Mouse (Mus musculus) liver, adult 2 months (tissue): ENCODE results near the gene Clps.

Experiments
- CTCF ChIP-seq: fragments of 200-500 bp; IDR thresholded peaks from 2 replicates; pipeline ENCODE4 v1.5.1; 2011; ENCODE audit warnings: low read depth, low read length, control low read depth
- POLR2A ChIP-seq: fragments of 200-500 bp; IDR thresholded peaks from 2 replicates; pipeline ENCODE4 v1.6.1; 2011; ENCODE audit warnings: low read length, control low read depth; ENCODE audit not compliant: insufficient read depth; ENCODE audit errors: extremely low read depth

DNA sequence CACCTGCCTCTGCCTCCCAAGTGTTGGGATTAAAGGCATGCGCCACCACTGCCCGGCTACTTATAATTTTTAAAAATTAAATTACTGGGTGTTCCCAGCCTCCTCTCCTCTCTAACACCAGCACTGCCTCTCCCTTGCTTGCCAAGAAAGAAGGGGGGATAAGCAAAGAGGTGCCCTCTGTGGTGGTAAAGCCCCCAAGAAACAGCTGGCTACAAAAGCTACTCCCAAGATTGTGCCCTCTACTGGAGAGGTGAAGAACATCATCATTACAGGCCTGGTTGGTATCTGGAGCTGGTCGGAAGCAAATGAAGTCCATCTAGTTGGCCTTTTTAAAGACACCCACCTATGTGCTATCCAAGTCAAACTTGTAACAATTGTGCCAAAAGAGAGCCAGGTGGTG is 40.7 kb downstream of the Clps start:
- no peak for TF ChIP-seq POLR2A
- peak; percentile 8; the same call in 1 of the 2 replicates for TF ChIP-seq CTCF
